Mouse (Mus musculus) liver, embryonic 14.5 days (tissue): ENCODE results near the gene Fam114a2.

Experiments used
- CTCF ChIP-seq: IDR thresholded peaks from 2 replicates; pipeline ENCODE4 v1.5.1; 2016; ENCODE audit warnings: antibody characterized with exemption, low read depth, control low read depth
- EP300 ChIP-seq: IDR thresholded peaks from 2 replicates; pipeline ENCODE4 v1.6.1; 2016; ENCODE audit warnings: antibody characterized with exemption, low read depth

- TF ChIP-seq CTCF = no peak
- no peak for TF ChIP-seq EP300
Measured at GRCm38 (mm10) chr11:57518751-57519148, 333 bp upstream of the Fam114a2 start.
